Mouse (Mus musculus) G1E (cell line): ENCODE results near the gene Gpr15.

Experiments
- CTCF ChIP-seq: IDR thresholded peaks from 2 replicates; pipeline ENCODE4 v1.5.1; 2012; ENCODE audit warnings: low read depth, low read length, inconsistent platforms, mixed read lengths
- GATA1 ChIP-seq: IDR thresholded peaks from 2 replicates; pipeline ENCODE4 v1.6.1; 2012; ENCODE audit warnings: borderline replicate concordance, low read length, inconsistent platforms, mixed read lengths
- POLR2AphosphoS5 ChIP-seq: IDR thresholded peaks from 2 replicates; pipeline ENCODE4 v1.6.1; 2012; ENCODE audit warnings: low read depth, low read length, inconsistent platforms; ENCODE audit not compliant: insufficient replicate concordance
- TAL1 ChIP-seq: conservative IDR thresholded peaks from 2 replicates; pipeline ENCODE4 v1.6.1; 2012; ENCODE audit warnings: low read depth, low read length, inconsistent platforms, mixed read lengths

DNA sequence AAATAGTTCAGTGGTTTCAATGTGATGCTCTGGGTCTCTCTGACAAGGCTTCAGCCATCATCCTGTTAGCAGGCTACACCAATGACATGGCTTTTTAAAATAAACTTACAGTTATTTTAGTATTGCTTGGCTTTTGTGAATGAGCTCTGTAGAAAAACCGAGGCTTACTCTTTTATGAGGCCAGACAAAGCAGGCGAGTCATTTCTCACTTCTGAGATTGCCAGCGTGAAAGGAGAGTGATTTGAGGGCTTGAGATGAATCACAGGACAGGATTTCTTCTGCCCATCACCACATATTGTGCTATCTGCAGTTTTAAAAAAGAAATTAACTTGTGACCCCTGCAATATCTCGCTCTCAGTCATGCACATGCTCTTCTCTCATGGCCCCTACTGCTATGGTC, 3.9 kb downstream of the Gpr15 start:
- no peak for TF ChIP-seq CTCF
- TF ChIP-seq POLR2AphosphoS5: no peak
- no peak for TF ChIP-seq GATA1
- TF ChIP-seq TAL1: no peak
